Mouse (Mus musculus) midbrain, embryonic 13.5 days (tissue): Measurements from ENCODE around the gene Tmem108. TPM values are rescaled to one million over a fixed set of nuclear protein-coding genes. Genes with fewer than 3 reads are reported as not detected.

Experiments
- ATAC-seq: fragments of 200-750 bp; cut with Nextera tagmentation; 2 replicates; pipeline ENCODE4 v1.8.0; 2017; ENCODE audit warnings: mild to moderate bottlenecking, moderate TSS enrichment, moderate library complexity
- H3K27ac ChIP-seq: fragments of 300-500 bp; sonication (generic); 2 replicates; pipeline ENCODE4 v1.5.1; 2015; ENCODE audit warnings: inconsistent platforms, mild to moderate bottlenecking, moderate library complexity
- H3K27me3 ChIP-seq: fragments of 300-500 bp; sonication (generic); 2 replicates; pipeline ENCODE4 v1.6.1; 2015; ENCODE audit warnings: mild to moderate bottlenecking, inconsistent platforms
- H3K36me3 ChIP-seq: fragments of 300-500 bp; sonication (generic); 2 replicates; pipeline ENCODE4 v1.6.1; 2015; ENCODE audit warnings: mild to moderate bottlenecking, inconsistent platforms
- H3K4me1 ChIP-seq: fragments of 300-500 bp; sonication (generic); replicated peaks from 2 replicates; pipeline ENCODE4 v1.6.1; 2015; ENCODE audit warnings: inconsistent platforms
- H3K4me2 ChIP-seq: fragments of 300-500 bp; sonication (generic); replicated peaks from 2 replicates; pipeline ENCODE4 v1.6.1; 2015; ENCODE audit warnings: moderate library complexity, mild to moderate bottlenecking, inconsistent platforms
- H3K4me3 ChIP-seq: fragments of 300-500 bp; sonication (generic); replicated peaks from 2 replicates; pipeline ENCODE4 v1.5.1; 2015; ENCODE audit warnings: mild to moderate bottlenecking, inconsistent platforms
- H3K9ac ChIP-seq: fragments of 300-500 bp; sonication (generic); replicated peaks from 2 replicates; pipeline ENCODE4 v1.6.1; 2015; ENCODE audit warnings: mild to moderate bottlenecking, inconsistent platforms
- H3K9me3 ChIP-seq: fragments of 300-500 bp; sonication (generic); 2 replicates; pipeline ENCODE4 v1.6.1; 2016; ENCODE audit warnings: mild to moderate bottlenecking, inconsistent platforms
- WGBS: fragments of 180-500 bp; shearing (Covaris S2); methylation state at CpG from one replicate; pipeline ENCODE4 v1.1.7; 2015; 5-methylcytosine and 5-hydroxymethylcytosine counted together
- polyA plus RNA-seq: library from polyadenylated mRNA; unstranded; fragments of >200 nt; fragmentation: Nextera tagmentation; extraction: Ambion mirVana; gene quantifications from 2 replicates; pipeline ENCODE4 v1.2.1, GENCODE M21; 2015

The Tmem108 gene
- polyA plus RNA-seq, 1 experiment from 2014 or later, result 23.4 TPM

GRCm38 (mm10) chr9:103758246-103758645 lies 3.4 kb downstream of the Tmem108 start:
- Histone ChIP-seq H3K9me3 (no peaks in the 10 kb centered on the region), H3K9ac (no peak overlapping the region), H3K4me2 (peak overlapping the region; percentile 68), H3K36me3 (no peaks in the 10 kb centered on the region), H3K4me3 (no peak overlapping the region), H3K4me1 (peaks cover 27% of the 10 kb centered on the region), H3K27ac (no peak overlapping the region), H3K27me3 (peaks cover 19% of the 10 kb centered on the region)
- WGBS, result 79% methylated on average over 7 of the region's 7 CpGs
- ATAC-seq, result no peak

- Histone ChIP-seq H3K27me3 (no peaks in the 10 kb centered on the region), H3K9me3 (no peaks in the 10 kb centered on the region), H3K4me1 (peaks cover 16% of the 10 kb centered on the region), H3K36me3 (no peaks in the 10 kb centered on the region), H3K4me3 (no peak overlapping the region), H3K9ac (no peak overlapping the region), H3K27ac (no peak overlapping the region), H3K4me2 (no peak overlapping the region)
- 95% methylated on average over 10 of the region's 10 CpGs for WGBS
- no peak for ATAC-seq
Observed at GRCm38 (mm10) chr9:103752618-103753017, 9.0 kb downstream of the Tmem108 start.

DNA sequence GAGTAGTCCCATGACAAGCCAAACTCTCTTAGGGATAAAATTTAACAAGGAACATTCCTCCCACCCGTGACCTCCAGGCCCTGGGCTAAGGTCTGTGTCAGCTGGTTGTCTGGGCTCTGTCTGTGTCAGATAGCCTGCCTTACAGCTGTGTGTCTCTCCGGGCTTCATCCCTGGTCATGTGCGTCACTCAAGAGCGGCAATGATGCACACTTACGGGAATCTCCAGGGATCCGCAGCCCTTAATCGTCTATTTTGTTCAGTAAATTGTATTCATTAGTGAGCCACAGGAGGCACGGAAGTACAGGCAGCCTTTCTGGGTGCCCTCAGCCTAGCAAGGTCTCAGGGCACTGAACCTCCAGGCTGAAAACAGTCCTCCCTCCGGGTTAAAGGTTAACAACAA lies 10.1 kb downstream of the Tmem108 start:
- no peak for ATAC-seq
- H3K9ac ChIP-seq, result no peak overlapping the region
- H3K27ac ChIP-seq, result no peak overlapping the region
- no peak overlapping the region for H3K4me3 ChIP-seq
- peaks cover 16% of the 10 kb centered on the region for H3K4me1 ChIP-seq
- H3K9me3 ChIP-seq, result no peaks in the 10 kb centered on the region
- no peak overlapping the region for H3K4me2 ChIP-seq
- 63% methylated on average over 9 of the region's 9 CpGs for WGBS
- no peaks in the 10 kb centered on the region for H3K27me3 ChIP-seq
- H3K36me3 ChIP-seq, result no peaks in the 10 kb centered on the region

DNA sequence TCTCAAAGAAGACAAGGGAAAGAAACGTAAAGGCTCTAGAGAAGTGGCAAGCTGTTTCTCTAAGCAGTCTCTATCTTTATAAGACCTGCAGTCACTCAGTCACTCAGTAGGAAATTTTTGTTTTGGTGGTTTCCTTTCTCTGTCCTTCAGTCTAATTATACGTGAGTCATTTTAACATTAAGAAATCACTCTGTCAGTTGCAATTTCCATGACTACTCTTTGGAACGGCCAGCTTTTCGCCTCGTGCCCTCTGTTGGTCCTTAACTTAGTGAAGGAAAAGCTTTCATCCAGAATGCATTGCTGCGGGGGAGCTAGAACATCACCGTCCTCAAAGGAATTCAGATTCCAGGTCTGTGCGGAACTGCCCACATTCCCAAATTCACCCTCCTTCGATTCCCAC lies 11.1 kb downstream of the Tmem108 start:
- Histone ChIP-seq H3K36me3 (no peaks in the 10 kb centered on the region), H3K27ac (no peak overlapping the region), H3K4me2 (no peak overlapping the region), H3K9me3 (no peaks in the 10 kb centered on the region), H3K4me3 (no peak overlapping the region), H3K27me3 (no peaks in the 10 kb centered on the region), H3K9ac (no peak overlapping the region), H3K4me1 (peaks cover 16% of the 10 kb centered on the region)
- 83% methylated on average over 9 of the region's 9 CpGs for WGBS
- no peak for ATAC-seq

DNA sequence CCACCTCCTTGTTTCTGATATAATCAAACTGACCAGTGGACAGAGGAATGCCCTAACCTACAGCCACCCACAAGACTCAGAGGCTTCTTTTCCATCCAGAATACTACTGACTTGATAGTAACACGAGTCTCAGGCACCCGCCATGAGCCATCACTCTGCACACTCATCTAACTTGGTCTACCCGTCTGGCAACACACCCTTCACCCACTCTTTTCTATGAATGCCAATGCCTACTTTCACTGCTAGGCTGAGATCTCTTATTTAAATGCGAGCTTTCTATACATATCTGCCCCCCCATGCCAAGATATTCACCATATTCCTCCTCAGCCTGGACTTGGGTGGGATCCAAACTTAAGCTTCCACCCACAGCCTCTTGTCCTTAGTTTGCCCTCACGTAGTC lies 15.0 kb downstream of the Tmem108 start:
- H3K4me1 ChIP-seq, result peaks cover 14% of the 10 kb centered on the region
- 91% methylated on average over 5 of the region's 5 CpGs for WGBS
- H3K9ac ChIP-seq, result no peak overlapping the region
- H3K36me3 ChIP-seq, result no peaks in the 10 kb centered on the region
- no peaks in the 10 kb centered on the region for H3K27me3 ChIP-seq
- H3K27ac ChIP-seq, result no peak overlapping the region
- no peaks in the 10 kb centered on the region for H3K9me3 ChIP-seq
- no peak overlapping the region for H3K4me3 ChIP-seq
- no peak overlapping the region for H3K4me2 ChIP-seq
- no peak for ATAC-seq

DNA sequence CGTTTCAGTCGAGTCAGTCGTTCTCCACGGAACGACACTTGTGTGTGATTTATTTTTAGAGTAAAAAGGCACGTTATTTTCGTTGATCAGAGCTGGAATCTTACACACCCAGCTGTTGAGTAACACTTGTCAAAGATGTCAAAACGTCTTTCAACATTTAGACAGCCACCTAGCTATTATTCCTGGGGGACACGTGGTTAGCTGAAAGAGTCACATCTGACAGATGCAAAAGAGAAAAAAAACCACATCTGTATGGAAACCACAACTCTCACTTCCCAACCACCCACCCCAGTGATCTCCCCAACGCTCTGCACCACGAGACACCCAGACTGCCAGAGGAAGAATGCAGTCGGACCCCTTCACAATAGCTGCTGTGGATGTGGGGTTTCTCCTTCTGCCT lies 21.5 kb downstream of the Tmem108 start:
- Histone ChIP-seq H3K36me3 (no peaks in the 10 kb centered on the region), H3K27ac (no peak overlapping the region), H3K9ac (no peak overlapping the region), H3K9me3 (no peaks in the 10 kb centered on the region), H3K4me2 (no peak overlapping the region), H3K4me1 (peaks cover 4% of the 10 kb centered on the region; the same call in 1 of the 2 replicates), H3K27me3 (no peaks in the 10 kb centered on the region), H3K4me3 (no peak overlapping the region)
- no peak for ATAC-seq
- 73% methylated on average over 12 of the region's 12 CpGs for WGBS

DNA sequence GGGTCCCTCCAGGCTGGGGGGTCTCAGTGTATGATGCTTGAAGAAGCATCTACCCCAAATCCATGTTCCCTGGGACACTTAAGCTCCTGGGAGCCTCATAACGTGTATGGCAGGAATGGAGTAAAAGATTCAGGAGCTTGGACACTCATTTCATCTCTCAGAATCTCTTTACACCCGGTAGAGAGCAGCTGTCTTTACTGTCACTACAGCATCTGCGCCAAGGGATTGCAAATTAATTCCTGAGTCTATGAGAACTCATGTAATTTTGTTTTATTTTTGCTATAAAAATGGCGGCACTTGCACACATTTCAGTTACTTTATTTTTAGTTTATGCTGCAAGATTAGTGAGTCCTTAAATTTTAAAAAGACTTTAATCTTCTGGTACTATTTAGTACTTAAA lies 22.6 kb downstream of the Tmem108 start:
- WGBS, result 90% methylated on average over 4 of the region's 4 CpGs
- Histone ChIP-seq H3K9ac (no peak overlapping the region), H3K36me3 (no peaks in the 10 kb centered on the region), H3K27me3 (no peaks in the 10 kb centered on the region), H3K27ac (no peak overlapping the region), H3K4me1 (peaks cover 4% of the 10 kb centered on the region; the same call in 1 of the 2 replicates), H3K9me3 (no peaks in the 10 kb centered on the region), H3K4me3 (no peak overlapping the region), H3K4me2 (no peak overlapping the region)
- ATAC-seq, result no peak

GRCm38 (mm10) chr9:103729716-103730115 lies 31.9 kb downstream of the Tmem108 start:
- peaks cover 13% of the 10 kb centered on the region; the same call in 1 of the 2 replicates for H3K4me1 ChIP-seq
- H3K27ac ChIP-seq, result no peak overlapping the region
- no peaks in the 10 kb centered on the region for H3K9me3 ChIP-seq
- no peak overlapping the region for H3K9ac ChIP-seq
- 0 out of 2 replicates have a peak, but pooled peaks cover 4% of the 10 kb centered on the region for H3K36me3 ChIP-seq
- H3K4me3 ChIP-seq, result no peak overlapping the region
- 80% methylated on average over 2 of the region's 2 CpGs for WGBS
- H3K27me3 ChIP-seq, result no peaks in the 10 kb centered on the region
- no peak overlapping the region for H3K4me2 ChIP-seq
- ATAC-seq, result no peak

DNA sequence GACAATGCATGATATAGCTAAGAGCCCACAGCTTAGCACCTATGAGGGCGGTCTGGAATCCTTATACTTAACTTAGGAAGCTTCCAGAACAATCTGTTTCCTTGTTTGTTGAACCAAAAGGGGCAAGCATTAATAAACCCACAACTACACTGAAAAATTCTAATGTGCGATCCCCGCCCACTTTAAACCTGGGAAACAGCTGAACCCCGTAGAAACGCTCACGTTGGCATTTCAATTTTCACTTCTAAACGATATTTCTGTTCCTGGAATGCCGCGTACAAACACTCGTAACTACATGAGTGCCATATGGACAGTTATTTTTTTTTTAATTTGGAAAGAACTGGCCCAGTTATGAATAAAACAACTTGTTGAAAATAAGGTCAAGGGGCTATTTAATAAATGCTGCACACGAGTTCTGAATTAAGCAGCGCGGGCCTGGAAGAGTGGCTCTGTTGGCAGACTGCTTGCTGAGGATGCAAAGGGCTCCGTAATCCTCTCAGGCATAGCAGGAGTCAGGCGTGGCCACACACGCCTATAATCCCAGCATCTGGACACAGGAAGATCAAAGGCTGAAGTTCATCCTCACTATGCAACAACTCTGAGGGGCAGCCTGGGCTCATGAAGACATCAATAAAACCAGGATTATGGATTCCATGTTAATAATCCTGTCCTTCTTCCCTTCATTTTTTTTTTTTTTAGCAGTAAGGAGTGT lies 34.7 kb downstream of the Tmem108 start:
- ATAC-seq, result 0 out of 2 replicates have a peak, but pooled peaks have one; percentile 40
- no peaks in the 10 kb centered on the region for H3K27me3 ChIP-seq
- no peak overlapping the region for H3K4me3 ChIP-seq
- WGBS, result 65% methylated on average over 16 of the region's 16 CpGs
- H3K4me1 ChIP-seq, result peaks cover 13% of the 10 kb centered on the region; the same call in 1 of the 2 replicates
- H3K36me3 ChIP-seq, result no peaks in the 10 kb centered on the region
- H3K9me3 ChIP-seq, result no peaks in the 10 kb centered on the region
- H3K4me2 ChIP-seq, result no peak overlapping the region
- H3K27ac ChIP-seq, result no peak overlapping the region
- no peak overlapping the region for H3K9ac ChIP-seq

GRCm38 (mm10) chr9:103725497-103725896 lies 36.1 kb downstream of the Tmem108 start:
- ATAC-seq, result no peak
- no peak overlapping the region for H3K9ac ChIP-seq
- H3K36me3 ChIP-seq, result peaks cover 6% of the 10 kb centered on the region; the same call in 1 of the 2 replicates
- H3K4me3 ChIP-seq, result no peak overlapping the region
- H3K4me1 ChIP-seq, result peaks cover 13% of the 10 kb centered on the region; the same call in 1 of the 2 replicates
- no peak overlapping the region for H3K27ac ChIP-seq
- 87% methylated on average over 7 of the region's 7 CpGs for WGBS
- no peak overlapping the region for H3K4me2 ChIP-seq
- no peaks in the 10 kb centered on the region for H3K9me3 ChIP-seq
- no peaks in the 10 kb centered on the region for H3K27me3 ChIP-seq

- no peaks in the 10 kb centered on the region for H3K27me3 ChIP-seq
- H3K4me1 ChIP-seq, result 0 out of 2 replicates have a peak, but pooled peaks cover 2% of the 10 kb centered on the region
- H3K4me3 ChIP-seq, result no peak overlapping the region
- no peak overlapping the region for H3K4me2 ChIP-seq
- 94% methylated on average over 3 of the region's 3 CpGs for whole genome bisulfite sequencing
- no peak overlapping the region for H3K27ac ChIP-seq
- ATAC-seq, result no peak
- H3K36me3 ChIP-seq, result peaks cover 6% of the 10 kb centered on the region; the same call in 1 of the 2 replicates
- H3K9me3 ChIP-seq, result no peaks in the 10 kb centered on the region
- no peak overlapping the region for H3K9ac ChIP-seq
Observed at GRCm38 (mm10) chr9:103721486-103721885, 40.2 kb downstream of the Tmem108 start.

DNA sequence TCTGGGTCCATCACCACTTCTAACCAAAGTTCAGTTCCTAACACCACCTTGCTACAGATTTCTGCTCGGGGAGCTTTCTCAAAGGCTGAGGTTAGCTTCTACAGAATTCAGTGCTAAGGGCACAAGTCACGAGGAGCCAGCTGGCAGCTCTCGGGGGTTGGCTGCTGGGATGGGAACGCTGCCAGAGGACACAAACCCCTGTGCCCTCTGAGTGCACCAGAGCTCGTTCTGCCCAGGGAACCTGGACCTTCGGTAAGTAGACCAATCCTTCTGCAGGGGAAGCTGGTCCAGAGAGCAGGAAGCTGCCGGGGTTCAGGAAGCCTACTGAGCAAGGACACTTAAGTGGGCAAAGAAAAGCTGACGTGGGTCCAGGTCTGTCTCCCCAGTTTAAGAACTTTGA lies 40.6 kb downstream of the Tmem108 start:
- no peak for ATAC-seq
- WGBS, result 90% methylated on average over 8 of the region's 8 CpGs

More for the DNA sequence above, 40.6 kb downstream of the Tmem108 start:
- no peak overlapping the region for H3K4me2 ChIP-seq
- no peak overlapping the region for H3K27ac ChIP-seq
- H3K27me3 ChIP-seq, result no peaks in the 10 kb centered on the region
- H3K9ac ChIP-seq, result no peak overlapping the region
- H3K4me1 ChIP-seq, result no peaks in the 10 kb centered on the region
- no peak overlapping the region for H3K4me3 ChIP-seq
- H3K36me3 ChIP-seq, result peaks cover 6% of the 10 kb centered on the region; the same call in 1 of the 2 replicates
- H3K9me3 ChIP-seq, result no peaks in the 10 kb centered on the region
